Mouse (Mus musculus) lung, adult 18-20 months (tissue): ENCODE data around the gene Rpl6.
"Not testable (repeated sequence)": the region's sequence is repeated elsewhere in the genome, so short reads cannot be mapped to it uniquely, and the experiment has no call there.

Source experiments
- DNase-seq, 2 experiments: peaks; one replicate each; pipeline ENCODE4 v3.0.0; 2022; ENCODE audit warnings: mixed read lengths in 2 of 2

The Rpl6 gene

DNA sequence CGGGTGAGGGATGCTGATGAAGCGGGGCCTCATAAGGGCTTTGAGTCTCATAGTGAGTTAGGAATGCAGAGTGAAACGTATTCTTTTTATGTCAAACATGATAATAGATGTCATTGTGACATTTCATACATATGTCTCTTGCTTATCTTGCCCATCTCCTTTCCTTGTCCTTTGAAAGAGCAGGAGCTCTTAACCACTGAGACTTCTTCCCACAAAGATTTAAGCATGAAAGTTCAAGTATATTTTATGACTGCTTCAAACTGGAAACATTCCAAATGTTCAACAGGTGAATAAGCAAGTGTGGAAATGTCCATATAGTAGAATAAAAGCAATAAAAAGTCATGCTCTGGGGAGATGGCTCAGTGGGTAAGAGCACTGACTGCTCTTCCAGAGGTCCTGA lies 22.1 kb downstream of the Rpl6 start:
- DNase-seq, result no peak

- DNase-seq, result no peak
Observed at GRCm38 (mm10) chr5:121226845-121227244, 22.6 kb downstream of the Rpl6 start.

- not testable (repeated sequence) for DNase-seq
Observed at GRCm38 (mm10) chr5:121227330-121227729, 23.0 kb downstream of the Rpl6 start.

GRCm38 (mm10) chr5:121229182-121229581 lies 24.9 kb downstream of the Rpl6 start:
- no peak for DNase-seq

GRCm38 (mm10) chr5:121230811-121231210 lies 26.5 kb downstream of the Rpl6 start:
- no peak for DNase-seq

GRCm38 (mm10) chr5:121232789-121233188 lies 28.5 kb downstream of the Rpl6 start:
- DNase-seq, result no peak

GRCm38 (mm10) chr5:121233726-121234125 lies 29.4 kb downstream of the Rpl6 start:
- DNase-seq, result no peak

GRCm38 (mm10) chr5:121236171-121236570 lies 31.9 kb downstream of the Rpl6 start:
- no peak for DNase-seq

DNA sequence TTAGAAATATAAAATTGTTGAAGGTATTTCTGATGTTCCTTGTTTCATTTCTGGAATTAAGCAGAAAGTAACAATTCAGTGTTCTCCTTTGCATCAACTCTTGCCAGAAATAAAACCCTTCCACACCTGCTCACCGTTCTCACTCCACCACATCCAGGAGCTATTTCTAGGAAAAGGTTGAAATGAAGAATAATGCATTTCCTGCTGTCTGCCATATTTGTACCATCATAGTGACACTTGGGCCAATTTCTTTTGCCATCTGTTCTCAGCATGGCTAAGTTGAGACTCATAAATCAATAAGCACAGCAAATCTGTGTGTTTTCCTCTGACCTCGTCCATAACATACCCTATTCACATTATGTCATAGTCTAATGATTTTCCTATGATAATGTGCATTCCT lies 33.9 kb downstream of the Rpl6 start:
- DNase-seq, result no peak

- no peak for DNase-seq
Observed at GRCm38 (mm10) chr5:121239846-121240245, 35.6 kb downstream of the Rpl6 start.

DNA sequence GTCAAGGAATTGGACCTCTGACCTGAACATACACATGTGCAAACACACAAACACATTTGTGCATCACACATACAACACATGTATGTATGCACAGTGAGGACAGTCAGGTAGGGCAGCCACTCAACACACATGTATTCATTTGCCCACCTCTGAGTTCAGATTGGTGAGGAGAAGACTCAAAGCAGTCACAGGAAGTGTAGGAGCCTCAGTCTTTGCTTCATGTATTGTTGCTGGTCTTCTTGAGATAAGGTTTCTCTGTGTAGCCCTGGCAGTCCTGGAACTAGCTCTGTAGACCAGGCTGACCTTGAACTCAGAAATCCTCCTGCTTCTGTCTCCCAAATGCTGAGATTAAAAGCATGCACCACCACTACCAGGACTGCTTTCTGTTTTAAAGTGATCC lies 36.9 kb downstream of the Rpl6 start:
- no peak for DNase-seq

- DNase-seq, result no peak
Observed at GRCm38 (mm10) chr5:121242261-121242660, 38.0 kb downstream of the Rpl6 start.

DNA sequence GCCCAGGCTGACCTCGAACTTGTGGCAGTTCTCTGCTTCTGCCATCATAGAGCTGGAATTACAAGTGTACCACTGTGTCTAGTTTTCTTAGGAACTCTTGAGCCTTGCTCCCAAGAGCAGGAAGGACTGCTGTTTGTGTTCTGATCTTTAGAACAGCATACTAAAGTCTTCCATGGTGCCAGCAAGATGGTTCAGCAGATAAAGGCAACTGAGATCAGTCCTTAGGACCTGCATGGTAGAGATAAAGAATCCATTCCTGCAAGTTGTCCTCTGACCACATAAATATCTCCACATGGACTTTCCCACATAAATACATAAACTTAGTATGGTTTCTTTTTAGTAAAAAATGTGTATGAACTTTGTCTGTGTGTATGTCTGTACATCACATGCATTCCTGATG lies 38.4 kb downstream of the Rpl6 start:
- no peak for DNase-seq

GRCm38 (mm10) chr5:121243676-121244364 lies 39.5 kb downstream of the Rpl6 start:
- no peak for DNase-seq

- DNase-seq, result no peak
Observed at GRCm38 (mm10) chr5:121244365-121244731, 40.1 kb downstream of the Rpl6 start.

DNA sequence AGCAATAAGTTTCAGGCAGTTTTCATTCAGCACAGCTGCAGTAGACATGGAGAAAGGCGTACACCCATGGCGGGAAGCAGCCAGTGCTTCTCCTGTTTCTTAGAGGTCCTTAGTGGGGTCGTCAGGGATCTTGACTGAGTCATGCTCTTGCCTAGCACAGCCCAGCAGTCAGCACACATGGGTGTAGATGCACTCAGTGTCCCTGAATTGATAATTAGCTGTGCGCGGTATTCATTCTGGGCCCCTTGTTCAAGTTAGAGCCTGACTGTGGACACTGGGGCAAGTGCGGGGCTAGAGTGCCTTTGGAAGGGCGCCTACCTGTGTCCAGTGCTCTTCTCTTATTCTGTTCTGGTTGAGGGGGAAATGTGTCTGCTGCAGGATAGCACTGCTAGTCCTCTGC lies 40.9 kb downstream of the Rpl6 start:
- no peak for DNase-seq

GRCm38 (mm10) chr5:121248766-121249394 lies 44.6 kb downstream of the Rpl6 start:
- no peak for DNase-seq

- DNase-seq, result no peak
Observed at GRCm38 (mm10) chr5:121249693-121250092, 45.4 kb downstream of the Rpl6 start.

DNA sequence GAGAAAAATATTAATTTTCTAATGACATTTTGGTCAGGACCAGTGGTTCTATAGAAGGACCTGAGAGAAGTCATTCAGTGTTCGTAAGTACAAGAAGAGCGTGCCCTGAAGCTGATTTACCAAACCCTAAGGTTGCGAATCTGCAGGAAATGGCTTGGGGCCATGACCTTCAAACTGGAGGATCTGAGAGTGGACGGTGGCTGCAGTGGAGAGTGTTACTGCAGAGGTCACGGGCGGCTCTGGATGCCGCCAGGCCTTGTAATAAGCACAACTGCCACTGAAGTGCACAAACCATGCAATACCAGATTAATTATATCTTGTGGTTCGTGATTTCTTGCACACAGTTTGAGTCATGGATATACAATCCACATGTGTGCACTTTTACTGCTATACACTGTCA lies 47.5 kb downstream of the Rpl6 start:
- DNase-seq, result peak in 1 of 2 experiments; percentile 9

GRCm38 (mm10) chr5:121253816-121254497 lies 49.7 kb downstream of the Rpl6 start:
- no peak for DNase-seq

DNA sequence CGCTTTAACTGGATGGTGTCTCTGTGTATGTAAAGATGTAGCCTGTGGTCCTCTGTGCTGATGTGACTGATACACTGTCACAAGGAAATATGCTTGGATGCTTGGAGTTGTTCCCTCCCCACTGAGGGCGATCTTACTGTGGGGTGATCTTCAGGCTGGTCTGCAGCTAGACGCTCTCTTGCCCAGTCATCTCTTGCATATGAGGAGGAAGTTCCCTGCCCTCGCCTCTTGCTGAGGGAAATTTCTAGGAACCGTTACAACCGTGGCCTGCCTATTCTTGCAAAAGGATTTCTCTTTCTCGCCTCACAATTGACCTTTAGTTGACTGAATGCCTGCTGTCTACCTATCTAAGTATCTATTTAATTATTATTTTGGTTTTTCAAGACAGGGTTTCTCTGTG lies 50.7 kb downstream of the Rpl6 start:
- peak in 1 of 2 experiments; percentile 14 for DNase-seq
